Mouse (Mus musculus): ENCODE results near the gene Zmiz1. TPM values are rescaled to one million over a fixed set of nuclear protein-coding genes. Genes with fewer than 3 reads are reported as not detected.

Gene Zmiz1
- total and polyA plus RNA-seq, 3 experiments, result 3.7 to 45.8 (median 11.1) TPM

GRCm38 (mm10) chr14:25509450-25510129 is 50.6 kb downstream of the Zmiz1 start:
- no peaks in the 10 kb centered on the region for H3K9me3 ChIP-seq (replicated peaks; ENCODE audit: low read length)

GRCm38 (mm10) chr14:25510362-25510761 is 51.4 kb downstream of the Zmiz1 start:
- peaks cover 16 to 55% of the 10 kb centered on the region in 2 experiments for H3K36me3 ChIP-seq (replicated peaks in 1 of 2; ENCODE audit: control insufficient read depth in 1 of 2, insufficient read depth in 1 of 2, low read length in 1 of 2)
- dilution Hi-C loops (cut with MboI; ENCODE audit: extremely low pct_ligation_motif_present, extremely low pct_unique_long_range_greater_than_20kb, low sequenced_read_pairs), result no loop called here
- H3K79me2 ChIP-seq (replicated peaks; ENCODE audit: control insufficient read depth, extremely low read depth, insufficient read depth, poor library complexity, severe bottlenecking), result 0 out of 2 replicates have a peak, but pooled peaks cover 7% of the 10 kb centered on the region
- no peaks in the 10 kb centered on the region for H3K27me3 ChIP-seq (replicated peaks)
- no peak overlapping the region for H3K4me2 ChIP-seq (ENCODE audit: insufficient read depth, low read depth, poor library complexity, severe bottlenecking)
- H3K9ac ChIP-seq (ENCODE audit: insufficient read depth, low read depth), result no peak overlapping the region
- in situ Hi-C loops (cut with MboI; ENCODE audit: low pct_ligation_motif_present, low pct_unique_long_range_greater_than_20kb, low sequenced_read_pairs), result no loop called here
- peaks cover 28 to 76% of the 10 kb centered on the region in 2 experiments for H3K4me1 ChIP-seq (ENCODE audit: control insufficient read depth in 1 of 2, insufficient read depth in 2 of 2)
- no peak overlapping the region for H3K27ac ChIP-seq (ENCODE audit: insufficient read depth, low read depth)
- DNase-seq (ENCODE audit: extremely low read depth), result no peak
- H3K4me3 ChIP-seq (replicated peaks in 1 of 3; ENCODE audit: low read depth in 2 of 3, low read length in 2 of 3, poor library complexity in 1 of 3), result no peak overlapping the region
- H3K9me3 ChIP-seq (replicated peaks; ENCODE audit: low read length), result no peaks in the 10 kb centered on the region
- no peak for TF ChIP-seq ZC3H11A (IDR thresholded peaks at IDR 0.05; ENCODE audit: low read depth, low read length)
- TF ChIP-seq RCOR1 (conservative IDR thresholded peaks at IDR 0.05; ENCODE audit: low read depth, low read length), result no peak
- no peak for TF ChIP-seq TBP (conservative IDR thresholded peaks at IDR 0.05; ENCODE audit: low read depth, low read length)
- TF ChIP-seq USF2 (conservative IDR thresholded peaks at IDR 0.05; ENCODE audit: low read depth, low read length), result no peak
- TF ChIP-seq MEF2A (IDR thresholded peaks at IDR 0.05; ENCODE audit: borderline replicate concordance, low read depth, low read length), result no peak
- TF ChIP-seq ZMIZ1 (IDR thresholded peaks at IDR 0.05; ENCODE audit: low read depth, low read length), result no peak
- no peak for TF ChIP-seq NRF1 (IDR thresholded peaks at IDR 0.05; ENCODE audit: low read depth, low read length)
- TF ChIP-seq POLR2AphosphoS2 (IDR thresholded peaks at IDR 0.05; ENCODE audit: low read depth, low read length), result no peak
- TF ChIP-seq ZNF384 (IDR thresholded peaks at IDR 0.05; ENCODE audit: low read depth, low read length), result no peak
- TF ChIP-seq PAX5 (IDR thresholded peaks at IDR 0.05; ENCODE audit: low read length), result no peak
- no peak for TF ChIP-seq MAFK (IDR thresholded peaks at IDR 0.05; ENCODE audit: insufficient replicate concordance, low read length)
- TF ChIP-seq POLR2A (IDR thresholded peaks at IDR 0.05; ENCODE audit: low read depth, low read length), result no peak
- TF ChIP-seq E2F4 (IDR thresholded peaks at IDR 0.05; ENCODE audit: insufficient replicate concordance, low read depth, low read length), result no peak
- TF ChIP-seq JUND (conservative IDR thresholded peaks at IDR 0.05; ENCODE audit: low read depth, low read length), result no peak
- no peak for TF ChIP-seq MAZ (IDR thresholded peaks at IDR 0.05; ENCODE audit: low read depth, low read length)
- no peak for TF ChIP-seq ZKSCAN1 (IDR thresholded peaks at IDR 0.05; ENCODE audit: borderline replicate concordance, low read depth, low read length)

More at GRCm38 (mm10) chr14:25509450-25510129, 50.6 kb downstream of the Zmiz1 start:
- Histone ChIP-seq H3K27me3 (replicated peaks) (no peaks in the 10 kb centered on the region), H3K4me3 (replicated peaks in 1 of 3; ENCODE audit: low read depth in 2 of 3, low read length in 2 of 3, poor library complexity in 1 of 3) (no peak overlapping the region), H3K27ac (ENCODE audit: insufficient read depth, low read depth) (no peak overlapping the region; the same call in 1 of the 2 replicates), H3K36me3 (replicated peaks in 1 of 2; ENCODE audit: control insufficient read depth in 1 of 2, insufficient read depth in 1 of 2, low read length in 1 of 2) (peaks cover 16 to 62% of the 10 kb centered on the region in 2 experiments), H3K4me2 (ENCODE audit: insufficient read depth, low read depth, poor library complexity, severe bottlenecking) (no peak overlapping the region), H3K79me2 (replicated peaks; ENCODE audit: control insufficient read depth, extremely low read depth, insufficient read depth, poor library complexity, severe bottlenecking) (0 out of 2 replicates have a peak, but pooled peaks cover 7% of the 10 kb centered on the region), H3K9ac (ENCODE audit: insufficient read depth, low read depth) (no peak overlapping the region), H3K4me1 (ENCODE audit: control insufficient read depth in 1 of 2, insufficient read depth in 2 of 2) (peaks cover 29 to 76% of the 10 kb centered on the region in 2 experiments)
- TF ChIP-seq TCF12 (IDR thresholded peaks at IDR 0.05; ENCODE audit: low read depth, low read length), result no peak
- no peak for TF ChIP-seq NRF1 (IDR thresholded peaks at IDR 0.05; ENCODE audit: low read depth, low read length)
- no peak for TF ChIP-seq CHD1 (IDR thresholded peaks at IDR 0.05; ENCODE audit: low read depth, low read length)
- no peak for TF ChIP-seq USF1 (IDR thresholded peaks at IDR 0.05; ENCODE audit: low read depth, low read length)
- TF ChIP-seq E2F4 (IDR thresholded peaks at IDR 0.05; ENCODE audit: insufficient replicate concordance, low read depth, low read length), result no peak
- no peak for DNase-seq (ENCODE audit: extremely low read depth)
- dilution Hi-C loops (cut with MboI; ENCODE audit: extremely low pct_ligation_motif_present, extremely low pct_unique_long_range_greater_than_20kb, low sequenced_read_pairs) (no loop called here), in situ Hi-C loops (cut with MboI; ENCODE audit: low pct_ligation_motif_present, low pct_unique_long_range_greater_than_20kb, low sequenced_read_pairs) (no loop called here)

Data from CH12.LX (cell line).